Mouse (Mus musculus) cerebellum, adult 2 months (tissue): ENCODE data around the gene Arhgef12.

ENCODE experiments used
- CTCF ChIP-seq: fragments of 200-500 bp; IDR thresholded peaks from 2 replicates; pipeline ENCODE4 v1.5.1; 2011; ENCODE audit warnings: low read depth, mild to moderate bottlenecking, control low read depth, low read length, moderate library complexity, borderline replicate concordance; ENCODE audit not compliant: insufficient read depth
- POLR2A ChIP-seq: fragments of 200-500 bp; IDR thresholded peaks from 2 replicates; pipeline ENCODE4 v1.6.1; 2011; ENCODE audit warnings: low read length, control low read depth, borderline replicate concordance; ENCODE audit not compliant: insufficient read depth

DNA sequence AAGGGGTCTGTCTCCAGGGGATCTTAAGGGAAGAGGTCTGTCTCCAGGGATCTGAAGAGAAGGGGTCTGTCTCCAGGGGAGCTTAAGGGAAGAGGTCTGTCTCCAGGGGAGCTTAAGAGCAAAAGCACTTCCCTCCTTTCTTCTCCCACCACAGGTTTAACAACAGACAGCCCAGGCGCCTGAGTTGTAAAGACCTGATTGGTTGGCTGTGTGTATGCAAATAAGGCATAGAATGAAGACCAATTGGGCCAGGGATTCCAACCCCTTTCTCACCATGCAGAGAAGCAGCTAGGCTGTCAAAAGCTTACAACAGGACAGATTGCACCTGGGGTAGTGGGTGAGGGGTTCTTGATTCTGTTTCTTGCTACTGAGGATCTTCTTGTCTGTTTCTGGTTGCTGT lies 158.7 kb downstream of the Arhgef12 start:
- TF ChIP-seq CTCF (no peak), POLR2A (no peak)
